Mouse (Mus musculus) lung, embryonic 15.5 days (tissue): ENCODE data around the gene Lrrc72. TPM values are rescaled to one million over a fixed set of nuclear protein-coding genes. Genes with fewer than 3 reads are reported as not detected.

Source experiments
- ATAC-seq: fragments of 200-750 bp; cut with Nextera tagmentation; 2 replicates; pipeline ENCODE4 v1.8.0; 2017; ENCODE audit warnings: moderate number of reproducible peaks, borderline replicate concordance; ENCODE audit not compliant: low FRiP score, low TSS enrichment; ENCODE audit errors: extremely low read depth
- H3K27ac ChIP-seq: fragments of 300-500 bp; sonication (generic); 2 replicates; pipeline ENCODE4 v1.5.1; 2015; ENCODE audit warnings: moderate library complexity, mild to moderate bottlenecking, inconsistent platforms
- H3K27me3 ChIP-seq: fragments of 300-500 bp; sonication (generic); 2 replicates; pipeline ENCODE4 v1.6.1; 2015; ENCODE audit warnings: inconsistent platforms
- H3K36me3 ChIP-seq: fragments of 300-500 bp; sonication (generic); 2 replicates; pipeline ENCODE4 v1.6.1; 2015; ENCODE audit warnings: inconsistent platforms
- H3K4me1 ChIP-seq: fragments of 300-500 bp; sonication (generic); 2 replicates; pipeline ENCODE4 v1.6.1; 2015; ENCODE audit warnings: inconsistent platforms
- H3K4me2 ChIP-seq: fragments of 300-500 bp; sonication (generic); 2 replicates; pipeline ENCODE4 v1.6.1; 2015; ENCODE audit warnings: inconsistent platforms, mild to moderate bottlenecking, moderate library complexity
- H3K4me3 ChIP-seq: fragments of 300-500 bp; sonication (generic); 2 replicates; pipeline ENCODE4 v1.5.1; 2015; ENCODE audit warnings: mild to moderate bottlenecking, inconsistent platforms
- H3K9ac ChIP-seq: fragments of 300-500 bp; sonication (generic); 2 replicates; pipeline ENCODE4 v1.6.1; 2015; ENCODE audit warnings: inconsistent platforms
- H3K9me3 ChIP-seq: fragments of 300-500 bp; sonication (generic); 2 replicates; pipeline ENCODE4 v1.6.1; 2016; ENCODE audit warnings: inconsistent platforms
- WGBS: fragments of 180-500 bp; shearing (Covaris S2); methylation state at CpG from one replicate; pipeline ENCODE4 v1.1.7; 2015; 5-methylcytosine and 5-hydroxymethylcytosine counted together
- polyA plus RNA-seq: library from polyadenylated mRNA; unstranded; fragments of >200 nt; fragmentation: Nextera tagmentation; extraction: Ambion mirVana; gene quantifications from 2 replicates; pipeline ENCODE4 v1.2.1, GENCODE M21; 2015

The Lrrc72 gene
- polyA plus RNA-seq = not detected in 2 replicates

DNA sequence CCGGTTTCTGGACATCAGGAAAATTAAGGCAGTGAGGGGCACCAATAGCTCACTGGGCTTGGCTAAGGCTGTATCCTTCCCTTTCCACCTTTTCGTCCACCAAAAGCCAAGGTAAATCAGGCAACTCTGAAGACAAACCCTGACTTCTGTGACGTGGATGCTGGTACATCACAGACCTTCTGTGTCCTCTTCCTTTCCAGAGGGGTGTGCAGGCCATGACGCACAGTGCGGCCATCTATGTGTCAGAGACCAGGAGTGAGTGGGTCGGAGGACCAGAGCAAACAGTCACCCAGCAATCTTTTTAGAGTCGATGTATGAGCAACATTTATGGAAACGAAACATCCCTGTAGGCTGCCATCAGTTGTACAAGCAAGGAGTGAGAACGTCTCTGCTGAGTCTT, at the start of gene Lrrc72:
Lrrc72 (minus strand) TSS at position 101 of the 400 bp plus-strand sequence.
- Histone ChIP-seq H3K9me3 (no peaks in the 10 kb centered on the region), H3K4me2 (no peak within 1 kb of the TSS), H3K27ac (no peak within 1 kb of the TSS), H3K36me3 (no peaks in the 10 kb centered on the region), H3K4me1 (no peaks in the 10 kb centered on the region), H3K4me3 (no peak within 1 kb of the TSS), H3K27me3 (no peaks in the 10 kb centered on the region), H3K9ac (no peak within 1 kb of the TSS)
- WGBS = 90% methylated on average over 9 of the region's 9 CpGs
- no peak for ATAC-seq

DNA sequence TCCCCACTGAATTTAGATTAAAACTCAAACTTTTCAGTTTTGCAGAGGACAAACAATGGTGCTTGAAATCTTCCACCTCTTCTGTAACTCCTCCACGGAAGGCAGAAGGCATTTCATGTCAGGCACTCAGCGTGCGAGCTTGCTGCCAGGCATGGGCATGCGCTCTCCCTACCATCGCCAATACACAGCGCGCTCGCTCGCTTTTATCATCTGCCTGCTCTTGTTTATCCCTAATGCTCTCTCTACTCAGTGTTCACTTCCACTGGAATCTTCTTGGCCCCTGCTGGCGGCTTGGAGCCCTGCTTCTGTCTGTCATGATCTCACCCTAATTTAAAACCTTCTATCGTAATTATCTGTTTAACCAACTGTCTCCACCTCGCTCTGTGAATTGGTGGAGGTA, 49.1 kb upstream of the Lrrc72 start:
- no peaks in the 10 kb centered on the region for H3K9me3 ChIP-seq
- peak; percentile 67; the same call in 1 of the 2 replicates for ATAC-seq
- H3K4me3 ChIP-seq = no peak overlapping the region
- peak overlapping the region; percentile 23; the same call in 1 of the 2 replicates for H3K27ac ChIP-seq
- H3K4me2 ChIP-seq = no peak overlapping the region
- H3K4me1 ChIP-seq = 0 out of 2 replicates have a peak, but pooled peaks cover 3% of the 10 kb centered on the region
- H3K27me3 ChIP-seq = no peaks in the 10 kb centered on the region
- 61% methylated on average over 12 of the region's 12 CpGs for WGBS
- no peak overlapping the region for H3K9ac ChIP-seq
- no peaks in the 10 kb centered on the region for H3K36me3 ChIP-seq

GRCm38 (mm10) chr12:36291346-36291745, 38.1 kb upstream of the Lrrc72 start:
- no peaks in the 10 kb centered on the region for H3K27me3 ChIP-seq
- H3K4me1 ChIP-seq = no peaks in the 10 kb centered on the region
- 83% methylated on average over 6 of the region's 6 CpGs for WGBS
- H3K9ac ChIP-seq = no peak overlapping the region
- no peaks in the 10 kb centered on the region for H3K9me3 ChIP-seq
- H3K27ac ChIP-seq = no peak overlapping the region
- H3K4me3 ChIP-seq = no peak overlapping the region
- H3K4me2 ChIP-seq = no peak overlapping the region
- no peaks in the 10 kb centered on the region for H3K36me3 ChIP-seq
- ATAC-seq = no peak

GRCm38 (mm10) chr12:36290465-36290864, 37.3 kb upstream of the Lrrc72 start:
- Histone ChIP-seq H3K9ac (no peak overlapping the region), H3K36me3 (no peaks in the 10 kb centered on the region), H3K9me3 (no peaks in the 10 kb centered on the region), H3K4me2 (no peak overlapping the region), H3K4me1 (no peaks in the 10 kb centered on the region), H3K4me3 (no peak overlapping the region), H3K27me3 (no peaks in the 10 kb centered on the region), H3K27ac (no peak overlapping the region)
- no peak for ATAC-seq
- WGBS = 69% methylated on average over 4 of the region's 4 CpGs

- H3K4me3 ChIP-seq = no peak overlapping the region
- ATAC-seq = no peak
- no peak overlapping the region for H3K27ac ChIP-seq
- no peaks in the 10 kb centered on the region for H3K9me3 ChIP-seq
- H3K27me3 ChIP-seq = no peaks in the 10 kb centered on the region
- no peaks in the 10 kb centered on the region for H3K4me1 ChIP-seq
- WGBS = 76% methylated on average over 8 of the region's 8 CpGs
- no peak overlapping the region for H3K4me2 ChIP-seq
- no peaks in the 10 kb centered on the region for H3K36me3 ChIP-seq
- H3K9ac ChIP-seq = no peak overlapping the region
Measured at GRCm38 (mm10) chr12:36289634-36290033, 36.4 kb upstream of the Lrrc72 start.

DNA sequence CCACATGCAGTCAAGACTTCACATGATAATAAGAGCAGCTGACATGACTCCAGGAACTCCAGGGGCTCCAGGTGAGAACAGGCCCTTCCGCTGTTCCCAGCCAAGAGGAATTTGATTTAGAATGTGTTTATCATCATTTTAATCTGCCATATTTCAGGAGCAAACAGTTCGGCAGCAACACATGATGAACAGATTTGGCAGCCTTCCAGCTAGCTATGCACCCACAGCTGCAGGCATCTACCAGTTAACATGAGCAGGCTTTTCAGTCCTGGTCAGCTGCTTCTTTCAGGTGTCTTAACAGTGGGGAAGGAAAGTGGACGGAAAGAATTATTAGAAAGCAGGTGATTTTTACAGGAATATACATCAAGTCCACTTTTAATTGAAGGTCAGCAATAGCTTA, 21.6 kb upstream of the Lrrc72 start:
- H3K4me1 ChIP-seq = no peaks in the 10 kb centered on the region
- WGBS = 35% methylated on average over 3 of the region's 3 CpGs
- no peak overlapping the region for H3K9ac ChIP-seq
- H3K4me3 ChIP-seq = no peak overlapping the region
- ATAC-seq = no peak
- H3K27ac ChIP-seq = no peak overlapping the region
- no peak overlapping the region for H3K4me2 ChIP-seq
- H3K27me3 ChIP-seq = no peaks in the 10 kb centered on the region
- H3K9me3 ChIP-seq = no peaks in the 10 kb centered on the region
- H3K36me3 ChIP-seq = no peaks in the 10 kb centered on the region

GRCm38 (mm10) chr12:36267670-36268246, 14.6 kb upstream of the Lrrc72 start:
- H3K4me2 ChIP-seq = no peak overlapping the region
- no peak for ATAC-seq
- H3K9ac ChIP-seq = no peak overlapping the region
- no peak overlapping the region for H3K27ac ChIP-seq
- H3K36me3 ChIP-seq = no peaks in the 10 kb centered on the region
- H3K9me3 ChIP-seq = no peaks in the 10 kb centered on the region
- no peaks in the 10 kb centered on the region for H3K4me1 ChIP-seq
- H3K27me3 ChIP-seq = no peaks in the 10 kb centered on the region
- WGBS = 86% methylated on average over 8 of the region's 8 CpGs
- H3K4me3 ChIP-seq = no peak overlapping the region

DNA sequence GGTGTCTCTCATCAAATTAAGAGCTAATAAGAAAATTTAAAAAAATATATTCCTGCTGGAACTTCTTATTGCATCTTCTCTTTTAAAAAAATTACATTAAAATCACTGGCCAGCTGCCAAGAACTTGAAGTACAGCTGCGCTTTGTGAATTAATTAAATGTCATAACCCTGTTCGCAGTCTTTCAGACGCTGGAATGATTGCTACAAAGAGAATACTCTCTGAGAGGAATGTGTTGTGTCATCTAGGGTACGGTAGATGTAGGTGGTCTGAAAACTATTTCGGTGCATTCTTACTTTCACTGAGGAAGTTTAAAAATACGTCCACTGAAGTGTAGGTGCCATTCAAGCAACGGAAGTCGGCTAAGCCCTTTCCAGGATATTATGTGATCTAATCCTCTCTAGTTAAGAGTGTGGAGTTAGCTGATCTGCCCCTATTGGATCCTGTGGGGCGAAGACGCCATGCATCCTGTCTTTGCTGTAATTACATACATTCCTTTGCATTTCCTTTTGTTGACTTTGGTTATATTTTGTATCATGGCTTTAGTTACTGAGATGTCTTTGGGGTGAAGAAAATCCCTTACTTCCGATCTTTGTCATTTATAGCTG, 9.0 kb upstream of the Lrrc72 start:
- Histone ChIP-seq H3K4me3 (no peak overlapping the region), H3K9ac (no peak overlapping the region), H3K27me3 (no peaks in the 10 kb centered on the region), H3K9me3 (no peaks in the 10 kb centered on the region), H3K36me3 (no peaks in the 10 kb centered on the region), H3K4me1 (0 out of 2 replicates have a peak, but pooled peaks cover 6% of the 10 kb centered on the region), H3K4me2 (peak overlapping the region; percentile 10; the same call in 1 of the 2 replicates), H3K27ac (no peak overlapping the region)
- 33% methylated on average over 11 of the region's 11 CpGs for WGBS
- no peak for ATAC-seq

GRCm38 (mm10) chr12:36255413-36255812, 2.2 kb upstream of the Lrrc72 start:
- WGBS = 32% methylated on average over 5 of the region's 5 CpGs
- Histone ChIP-seq H3K9ac (no peak overlapping the region), H3K27me3 (no peaks in the 10 kb centered on the region), H3K4me1 (no peaks in the 10 kb centered on the region), H3K4me3 (no peak overlapping the region), H3K27ac (no peak overlapping the region), H3K4me2 (no peak overlapping the region), H3K36me3 (no peaks in the 10 kb centered on the region), H3K9me3 (no peaks in the 10 kb centered on the region)
- no peak for ATAC-seq

GRCm38 (mm10) chr12:36241171-36241570, 12.0 kb downstream of the Lrrc72 start:
- WGBS = 74% methylated on average over 3 of the region's 3 CpGs
- no peak for ATAC-seq
- Histone ChIP-seq H3K27me3 (no peaks in the 10 kb centered on the region), H3K36me3 (no peaks in the 10 kb centered on the region), H3K4me3 (no peak overlapping the region), H3K4me2 (no peak overlapping the region), H3K27ac (no peak overlapping the region), H3K9me3 (no peaks in the 10 kb centered on the region), H3K9ac (no peak overlapping the region), H3K4me1 (no peaks in the 10 kb centered on the region)

DNA sequence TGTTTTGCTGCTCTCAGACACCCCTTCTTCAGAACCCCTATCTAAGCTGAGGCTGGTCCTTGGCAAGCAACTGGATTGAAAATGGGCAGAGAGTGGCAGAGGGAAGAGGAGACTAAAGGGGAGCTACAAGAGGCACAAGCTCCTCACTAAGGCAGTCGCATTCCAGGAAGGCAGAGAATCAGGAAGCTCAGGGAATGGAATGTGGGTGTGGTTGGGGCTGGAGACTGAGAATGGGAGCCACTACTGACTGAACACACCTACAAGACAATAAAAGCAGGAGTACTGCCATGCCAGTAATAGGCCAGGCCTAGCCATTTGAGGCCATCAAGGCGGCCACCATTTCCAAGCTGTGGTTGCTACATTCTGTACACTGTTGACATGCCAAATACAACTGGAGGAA, 21.8 kb downstream of the Lrrc72 start:
- Histone ChIP-seq H3K9me3 (no peaks in the 10 kb centered on the region), H3K36me3 (no peaks in the 10 kb centered on the region), H3K27me3 (no peaks in the 10 kb centered on the region), H3K4me2 (no peak overlapping the region), H3K4me3 (no peak overlapping the region), H3K27ac (no peak overlapping the region), H3K4me1 (no peaks in the 10 kb centered on the region), H3K9ac (no peak overlapping the region)
- 85% methylated on average over 2 of the region's 2 CpGs for WGBS
- no peak for ATAC-seq

DNA sequence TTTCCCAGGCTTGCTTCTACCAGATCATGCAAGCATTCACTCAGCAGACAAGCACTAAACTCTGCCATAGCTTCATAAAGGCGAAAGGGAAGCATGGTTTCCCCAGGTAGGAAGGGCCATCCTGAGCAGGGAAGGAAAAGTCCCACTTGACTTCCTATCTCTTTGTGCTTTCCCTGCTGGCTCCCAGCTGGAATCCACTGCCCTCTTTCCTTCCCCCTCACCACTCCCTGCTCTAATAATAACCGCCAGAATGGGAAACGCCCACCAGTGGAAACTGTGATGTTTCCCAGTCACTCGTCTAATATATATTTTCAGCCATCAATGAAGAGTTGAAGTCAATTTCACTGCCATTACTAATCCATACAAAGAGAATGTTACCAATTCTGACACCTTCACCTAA, 28.8 kb downstream of the Lrrc72 start:
- Histone ChIP-seq H3K4me2 (no peak overlapping the region), H3K4me3 (no peak overlapping the region), H3K4me1 (no peaks in the 10 kb centered on the region), H3K9me3 (no peaks in the 10 kb centered on the region), H3K27ac (no peak overlapping the region), H3K36me3 (no peaks in the 10 kb centered on the region), H3K9ac (no peak overlapping the region), H3K27me3 (no peaks in the 10 kb centered on the region)
- 61% methylated on average over 4 of the region's 4 CpGs for WGBS
- no peak for ATAC-seq
